Mouse (Mus musculus): Measurements from ENCODE around the gene Selenos.

The Selenos gene

GRCm38 (mm10) chr7:66084546-66084945 lies 5.1 kb downstream of the Selenos start:
- DNase-seq (ENCODE audit: low spot score in 2 of 2), result no peak

GRCm38 (mm10) chr7:66087652-66088051 lies 8.2 kb downstream of the Selenos start:
- no peak for DNase-seq (ENCODE audit: low spot score in 2 of 2)

GRCm38 (mm10) chr7:66088077-66088476 lies 8.6 kb downstream of the Selenos start:
- DNase-seq (ENCODE audit: low spot score in 2 of 2), result no peak

GRCm38 (mm10) chr7:66090676-66091190 lies 11.3 kb downstream of the Selenos start:
- DNase-seq (ENCODE audit: low spot score in 2 of 2), result no peak

GRCm38 (mm10) chr7:66091553-66091952 lies 12.1 kb downstream of the Selenos start:
- DNase-seq (ENCODE audit: low spot score in 2 of 2), result no peak

- DNase-seq (ENCODE audit: low spot score in 2 of 2), result no peak
Observed at GRCm38 (mm10) chr7:66092656-66093055, 13.2 kb downstream of the Selenos start.

GRCm38 (mm10) chr7:66094141-66094540 lies 14.7 kb downstream of the Selenos start:
- no peak for DNase-seq (ENCODE audit: low spot score in 2 of 2)

- DNase-seq (ENCODE audit: low spot score in 2 of 2), result no peak
Observed at GRCm38 (mm10) chr7:66098803-66099202, 19.4 kb downstream of the Selenos start.

- DNase-seq (ENCODE audit: low spot score in 2 of 2), result peak in 1 of 2 experiments; percentile 49
Observed at GRCm38 (mm10) chr7:66101866-66102265, 22.4 kb downstream of the Selenos start.

GRCm38 (mm10) chr7:66104531-66104930 lies 25.1 kb downstream of the Selenos start:
- DNase-seq (ENCODE audit: low spot score in 2 of 2), result no peak

- no peak for DNase-seq (ENCODE audit: low spot score in 2 of 2)
Observed at GRCm38 (mm10) chr7:66105771-66106170, 26.3 kb downstream of the Selenos start.

- DNase-seq (ENCODE audit: low spot score in 2 of 2), result no peak
Observed at GRCm38 (mm10) chr7:66106581-66107056, 27.2 kb downstream of the Selenos start.

GRCm38 (mm10) chr7:66107206-66107605 lies 27.8 kb downstream of the Selenos start:
- DNase-seq (ENCODE audit: low spot score in 2 of 2), result no peak

- DNase-seq (ENCODE audit: low spot score in 2 of 2), result no peak
Observed at GRCm38 (mm10) chr7:66107930-66108329, 28.5 kb downstream of the Selenos start.

- peak; percentile 88 to 90 for DNase-seq (ENCODE audit: low spot score in 2 of 2)
Observed at GRCm38 (mm10) chr7:66108961-66109854, 29.8 kb downstream of the Selenos start, which contains the start of gene Chsy1. Gene Chsy1 (plus strand): TSS chr7:66109515.

GRCm38 (mm10) chr7:66109855-66110635 lies 30.6 kb downstream of the Selenos start:
- DNase-seq (ENCODE audit: low spot score in 2 of 2), result peak; percentile 49 to 52

- DNase-seq (ENCODE audit: low spot score in 2 of 2), result no peak
Observed at GRCm38 (mm10) chr7:66110636-66111112, 31.2 kb downstream of the Selenos start.

GRCm38 (mm10) chr7:66111211-66111610 lies 31.8 kb downstream of the Selenos start:
- DNase-seq (ENCODE audit: low spot score in 2 of 2), result no peak

GRCm38 (mm10) chr7:66113561-66113960 lies 34.1 kb downstream of the Selenos start:
- DNase-seq (ENCODE audit: low spot score in 2 of 2), result no peak

- no peak for DNase-seq (ENCODE audit: low spot score in 2 of 2)
Observed at GRCm38 (mm10) chr7:66115821-66116343, 36.4 kb downstream of the Selenos start.

- no peak for DNase-seq (ENCODE audit: low spot score in 2 of 2)
Observed at GRCm38 (mm10) chr7:66116906-66117482, 37.5 kb downstream of the Selenos start.
